Mouse (Mus musculus) CH12.LX (cell line): ENCODE measurements around the gene Kndc1. TPM values are rescaled to one million over a fixed set of nuclear protein-coding genes. Genes with fewer than 3 reads are reported as not detected.

ENCODE experiments used
- DNase-seq: peaks from one replicate; pipeline ENCODE4 v3.0.0-alpha.2; 2013; ENCODE audit errors: extremely low read depth
- H3K27ac ChIP-seq: 2 replicates; pipeline ENCODE4 v1.5.1; 2012; ENCODE audit warnings: low read depth, mild to moderate bottlenecking, control low read depth, moderate library complexity; ENCODE audit not compliant: insufficient read depth
- H3K27me3 ChIP-seq: replicated peaks from 2 replicates; pipeline ENCODE3; 2012; ENCODE audit warnings: inconsistent platforms
- H3K36me3 ChIP-seq, 2 experiments: replicated peaks in 1 of 2; 2 replicates each; pipeline versions ENCODE3 to v1.6.1; 2012; ENCODE audit warnings: inconsistent platforms in 1 of 2, low read length in 1 of 2, mild to moderate bottlenecking in 1 of 2, mixed read lengths in 1 of 2, moderate library complexity in 1 of 2; ENCODE audit not compliant: control insufficient read depth in 1 of 2, insufficient read depth in 1 of 2
- H3K4me1 ChIP-seq, 2 experiments: 2 replicates each; pipeline ENCODE4 v1.6.1; 2012; ENCODE audit warnings: inconsistent platforms in 1 of 2, moderate library complexity in 1 of 2; ENCODE audit not compliant: insufficient read depth in 2 of 2, control insufficient read depth in 1 of 2
- H3K4me2 ChIP-seq: 2 replicates; pipeline ENCODE4 v1.6.1; 2012; ENCODE audit warnings: low read depth, mild to moderate bottlenecking, control low read depth; ENCODE audit not compliant: poor library complexity, insufficient read depth, severe bottlenecking
- H3K4me3 ChIP-seq, 3 experiments: fragments of 150-350 bp in 1 of 3; sonication (generic) in 1 of 3; replicated peaks in 1 of 3; 2 replicates each; pipeline versions ENCODE3 to v1.5.1; 2011 to 2012; ENCODE audit warnings: low read depth in 2 of 3, low read length in 2 of 3, mild to moderate bottlenecking in 2 of 3, moderate library complexity in 2 of 3, control low read depth in 1 of 3, improper control_type of control experiment in 1 of 3, inconsistent platforms in 1 of 3, mixed read lengths in 1 of 3; ENCODE audit not compliant: poor library complexity in 1 of 3
- H3K79me2 ChIP-seq: replicated peaks from 2 replicates; pipeline ENCODE4 v1.6.1; 2012; ENCODE audit warnings: mild to moderate bottlenecking, moderate library complexity; ENCODE audit not compliant: control insufficient read depth, poor library complexity, insufficient read depth, severe bottlenecking; ENCODE audit errors: extremely low read depth
- H3K9ac ChIP-seq: 2 replicates; pipeline ENCODE4 v1.6.1; 2012; ENCODE audit warnings: low read depth, mild to moderate bottlenecking, control low read depth, moderate library complexity; ENCODE audit not compliant: insufficient read depth
- H3K9me3 ChIP-seq: replicated peaks from 2 replicates; pipeline ENCODE3; 2012; ENCODE audit warnings: low read length, inconsistent platforms, mixed read lengths
- BHLHE40 ChIP-seq: IDR thresholded peaks from 2 replicates; pipeline ENCODE4 v1.6.1; 2011; ENCODE audit warnings: mild to moderate bottlenecking, low read depth, low read length, improper control_type of control experiment
- CHD1 ChIP-seq: IDR thresholded peaks from 2 replicates; pipeline ENCODE4 v1.6.1; 2012; ENCODE audit warnings: low read depth, low read length, improper control_type of control experiment, inconsistent platforms
- CHD2 ChIP-seq: IDR thresholded peaks from 2 replicates; pipeline ENCODE4 v1.6.1; 2011; ENCODE audit warnings: low read length, improper control_type of control experiment
- CTCF ChIP-seq, 2 experiments: IDR thresholded peaks in 1 of 2; conservative IDR thresholded peaks in 1 of 2; 2 replicates each; pipeline ENCODE4 v1.5.1; 2011 to 2012; ENCODE audit warnings: low read depth in 2 of 2, low read length in 2 of 2, improper control_type of control experiment in 1 of 2, inconsistent platforms in 1 of 2, mild to moderate bottlenecking in 1 of 2, moderate library complexity in 1 of 2
- E2F4 ChIP-seq: IDR thresholded peaks from 2 replicates; pipeline ENCODE4 v1.6.1; 2011; ENCODE audit warnings: low read depth, low read length, improper control_type of control experiment; ENCODE audit not compliant: insufficient replicate concordance
- ELF1 ChIP-seq: IDR thresholded peaks from 2 replicates; pipeline ENCODE4 v1.6.1; 2014; ENCODE audit warnings: low read depth, mild to moderate bottlenecking, inconsistent platforms, low read length, improper control_type of control experiment
- EP300 ChIP-seq: IDR thresholded peaks from 2 replicates; pipeline ENCODE4 v1.6.1; 2011; ENCODE audit warnings: low read length, improper control_type of control experiment
- ETS1 ChIP-seq: conservative IDR thresholded peaks from 2 replicates; pipeline ENCODE4 v1.6.1; 2012; ENCODE audit warnings: low read depth, mild to moderate bottlenecking, inconsistent platforms, low read length, improper control_type of control experiment, moderate library complexity
- HCFC1 ChIP-seq: IDR thresholded peaks from 2 replicates; pipeline ENCODE4 v1.6.1; 2012; ENCODE audit warnings: low read depth, mild to moderate bottlenecking, inconsistent platforms, low read length, improper control_type of control experiment
- IRF4 ChIP-seq: IDR thresholded peaks from 2 replicates; pipeline ENCODE4 v1.6.1; 2014; ENCODE audit warnings: low read depth, mild to moderate bottlenecking, inconsistent platforms, low read length, improper control_type of control experiment
- JUN ChIP-seq: IDR thresholded peaks from 2 replicates; pipeline ENCODE4 v1.6.1; 2011; ENCODE audit warnings: low read depth, mild to moderate bottlenecking, low read length, improper control_type of control experiment, moderate library complexity; ENCODE audit not compliant: insufficient read depth
- KAT2A ChIP-seq: IDR thresholded peaks from 2 replicates; pipeline ENCODE4 v1.6.1; 2012; ENCODE audit warnings: low read length, improper control_type of control experiment, inconsistent platforms; ENCODE audit not compliant: insufficient replicate concordance
- MAFK ChIP-seq: IDR thresholded peaks from 2 replicates; pipeline ENCODE4 v1.6.1; 2011; ENCODE audit warnings: low read length, improper control_type of control experiment; ENCODE audit not compliant: insufficient replicate concordance
- MAX ChIP-seq: IDR thresholded peaks from 2 replicates; pipeline ENCODE4 v1.6.1; 2011; ENCODE audit warnings: low read length, improper control_type of control experiment
- MAZ ChIP-seq: IDR thresholded peaks from 2 replicates; pipeline ENCODE4 v1.6.1; 2012; ENCODE audit warnings: low read depth, mild to moderate bottlenecking, inconsistent platforms, low read length, improper control_type of control experiment, moderate library complexity
- MEF2A ChIP-seq: IDR thresholded peaks from 2 replicates; pipeline ENCODE4 v1.6.1; 2014; ENCODE audit warnings: low read depth, mild to moderate bottlenecking, inconsistent platforms, low read length, improper control_type of control experiment, borderline replicate concordance
- MXI1 ChIP-seq: IDR thresholded peaks from 2 replicates; pipeline ENCODE4 v1.6.1; 2011; ENCODE audit warnings: mild to moderate bottlenecking, low read depth, low read length, improper control_type of control experiment
- MYC ChIP-seq: IDR thresholded peaks from 2 replicates; pipeline ENCODE4 v1.6.1; 2011; ENCODE audit warnings: low read depth, mild to moderate bottlenecking, improper control_type of control experiment, low read length
- NELFE ChIP-seq: IDR thresholded peaks from 2 replicates; pipeline ENCODE4 v1.6.1; 2011; ENCODE audit warnings: low read depth, low read length, improper control_type of control experiment
- NRF1 ChIP-seq: IDR thresholded peaks from 2 replicates; pipeline ENCODE4 v1.6.1; 2014; ENCODE audit warnings: low read depth, mild to moderate bottlenecking, inconsistent platforms, low read length, improper control_type of control experiment, moderate library complexity
- PAX5 ChIP-seq: IDR thresholded peaks from 2 replicates; pipeline ENCODE4 v1.6.1; 2012; ENCODE audit warnings: low read length, inconsistent platforms, mixed read lengths
- POLR2AphosphoS2 ChIP-seq: IDR thresholded peaks from 2 replicates; pipeline ENCODE4 v1.6.1; 2011; ENCODE audit warnings: low read depth, low read length, improper control_type of control experiment
- RAD21 ChIP-seq: IDR thresholded peaks from 2 replicates; pipeline ENCODE4 v1.6.1; 2011; ENCODE audit warnings: low read depth, mild to moderate bottlenecking, low read length, improper control_type of control experiment, moderate library complexity
- RCOR1 ChIP-seq: conservative IDR thresholded peaks from 2 replicates; pipeline ENCODE4 v1.6.1; 2012; ENCODE audit warnings: low read depth, mild to moderate bottlenecking, inconsistent platforms, low read length, improper control_type of control experiment
- SIN3A ChIP-seq: IDR thresholded peaks from 2 replicates; pipeline ENCODE4 v1.6.1; 2012; ENCODE audit warnings: low read length, improper control_type of control experiment, inconsistent platforms
- TCF12 ChIP-seq: IDR thresholded peaks from 2 replicates; pipeline ENCODE4 v1.6.1; 2014; ENCODE audit warnings: low read depth, mild to moderate bottlenecking, inconsistent platforms, low read length, improper control_type of control experiment
- USF1 ChIP-seq: IDR thresholded peaks from 2 replicates; pipeline ENCODE4 v1.6.1; 2014; ENCODE audit warnings: low read depth, mild to moderate bottlenecking, inconsistent platforms, low read length, improper control_type of control experiment
- USF2 ChIP-seq: conservative IDR thresholded peaks from 2 replicates; pipeline ENCODE4 v1.6.1; 2011; ENCODE audit warnings: low read depth, low read length, improper control_type of control experiment
- ZC3H11A ChIP-seq: IDR thresholded peaks from 2 replicates; pipeline ENCODE4 v1.6.1; 2012; ENCODE audit warnings: low read depth, mild to moderate bottlenecking, inconsistent platforms, low read length, improper control_type of control experiment
- ZKSCAN1 ChIP-seq: IDR thresholded peaks from 2 replicates; pipeline ENCODE4 v1.6.1; 2012; ENCODE audit warnings: low read depth, inconsistent platforms, low read length, improper control_type of control experiment, borderline replicate concordance
- ZMIZ1 ChIP-seq: IDR thresholded peaks from 2 replicates; pipeline ENCODE4 v1.6.1; 2012; ENCODE audit warnings: low read depth, mild to moderate bottlenecking, inconsistent platforms, low read length, improper control_type of control experiment
- ZNF384 ChIP-seq: IDR thresholded peaks from 2 replicates; pipeline ENCODE4 v1.6.1; 2012; ENCODE audit warnings: low read depth, low read length, improper control_type of control experiment, inconsistent platforms
- dilution Hi-C: fragments of 300-500 bp; cut with MboI; formaldehyde crosslinking; loops from 2 replicates; pipeline ENCODE4 v1.14.3; 2020; ENCODE audit warnings: low sequenced_read_pairs; ENCODE audit not compliant: extremely low pct_unique_long_range_greater_than_20kb, extremely low pct_ligation_motif_present
- in situ Hi-C: fragments of 300-500 bp; cut with MboI; formaldehyde crosslinking; loops from 3 replicates; pipeline ENCODE4 v1.14.3; 2019; ENCODE audit warnings: low sequenced_read_pairs, low pct_ligation_motif_present, low pct_unique_long_range_greater_than_20kb, mixed read lengths
- polyA plus RNA-seq: library from polyadenylated mRNA; unstranded; fragments of >175 nt; gene quantifications from 2 replicates; pipeline ENCODE4 v1.2.1, GENCODE M21; 2012; ENCODE audit warnings: low read depth; ENCODE audit not compliant: insufficient read length
- total RNA-seq, 2 experiments: library from RNA; depleted of rRNA; stranded (reverse); fragments of 300-350 nt in 1 of 2; fragments of >200 nt in 1 of 2; gene quantifications; 2 replicates each; pipeline ENCODE4 v1.2.3; 2012 to 2014

Gene Kndc1
- total and polyA plus RNA-seq, 3 experiments, result 2.3 to 5.0 (median 4.0) TPM

DNA sequence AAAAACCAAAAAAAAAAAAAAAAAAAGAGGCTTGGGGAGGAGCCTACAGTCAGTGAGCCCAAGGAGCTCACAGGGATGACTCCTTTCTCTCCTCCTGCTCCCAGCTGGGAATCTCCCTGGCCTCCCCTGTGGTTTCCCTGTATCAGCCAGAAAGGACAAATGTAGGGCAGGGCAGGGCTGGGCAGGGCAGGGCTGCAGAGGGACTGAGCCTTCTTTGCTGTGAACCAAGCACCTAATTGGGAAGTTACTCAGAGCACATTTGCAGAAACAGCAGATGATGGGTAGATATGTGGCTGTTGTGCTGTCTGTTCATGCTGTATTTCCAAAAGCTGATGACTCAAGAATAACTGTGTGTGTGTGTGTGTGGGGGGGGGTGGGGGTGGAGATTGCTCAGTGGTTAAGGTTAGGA is 78.4 kb downstream of the Kndc1 start:
- Histone ChIP-seq H3K9ac (no peak overlapping the region), H3K36me3 (peaks cover 0 to 3% of the 10 kb centered on the region in 2 experiments), H3K27ac (peak overlapping the region; percentile 72), H3K9me3 (no peaks in the 10 kb centered on the region), H3K4me1 (peaks cover 45 to 85% of the 10 kb centered on the region in 2 experiments), H3K4me3 (no peak overlapping the region), H3K79me2 (no peaks in the 10 kb centered on the region), H3K27me3 (no peaks in the 10 kb centered on the region), H3K4me2 (no peak overlapping the region)
- dilution Hi-C loops, result no loop called here
- peak; percentile 29 for DNase-seq
- TF ChIP-seq SIN3A (no peak; the same call in 1 of the 2 replicates), IRF4 (0 out of 2 replicates have a peak, but pooled peaks have one; percentile 9), ZNF384 (peak; percentile 66; the same call in 1 of the 2 replicates), ELF1 (no peak), TCF12 (no peak), E2F4 (no peak)
- in situ Hi-C loops, result no loop called here

DNA sequence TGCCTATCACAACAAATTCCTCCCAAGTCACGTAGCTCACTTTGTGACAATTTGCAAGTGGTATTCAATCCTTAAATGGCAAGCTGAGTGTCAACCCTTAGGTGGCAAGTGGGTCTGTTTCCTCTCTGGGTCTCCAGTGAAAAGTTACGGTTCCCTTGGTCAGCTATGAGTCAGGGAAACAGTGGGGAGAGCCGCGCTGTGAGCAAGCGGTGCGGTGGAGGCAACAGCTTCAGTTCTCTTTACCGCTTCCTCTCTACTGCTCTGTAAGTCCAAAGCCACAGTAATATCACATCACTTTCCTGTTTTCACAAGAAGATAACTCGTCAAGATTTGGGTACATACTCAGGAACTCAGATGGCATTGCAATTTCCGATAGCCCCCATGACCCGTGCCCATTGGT is 79.8 kb downstream of the Kndc1 start:
- in situ Hi-C loops (no loop called here), dilution Hi-C loops (no loop called here)
- peak overlapping the region; percentile 27; the same call in 1 of the 2 replicates for H3K9ac ChIP-seq
- H3K9me3 ChIP-seq, result no peaks in the 10 kb centered on the region
- peak overlapping the region; percentile 91 for H3K27ac ChIP-seq
- peaks cover 45 to 83% of the 10 kb centered on the region in 2 experiments for H3K4me1 ChIP-seq
- peaks cover 10 to 16% of the 10 kb centered on the region in 2 experiments for H3K36me3 ChIP-seq
- peak; percentile 78 for DNase-seq
- H3K4me2 ChIP-seq, result no peak overlapping the region; the same call in 1 of the 2 replicates
- H3K4me3 ChIP-seq, result peak overlapping the region in 1 of 3 experiments; percentile 29
- no peaks in the 10 kb centered on the region for H3K27me3 ChIP-seq
- H3K79me2 ChIP-seq, result no peaks in the 10 kb centered on the region
- TF ChIP-seq SIN3A (no peak), RAD21 (no peak), USF2 (no peak), ZKSCAN1 (no peak), IRF4 (peak; percentile 76), MAZ (no peak), POLR2AphosphoS2 (no peak), MEF2A (peak; percentile 37; the same call in 1 of the 2 replicates), HCFC1 (no peak), MYC (no peak), NELFE (no peak), CHD1 (no peak), ZMIZ1 (no peak), NRF1 (no peak), EP300 (peak; percentile 89), USF1 (no peak), RCOR1 (no peak), CHD2 (peak; percentile 54; the same call in 1 of the 2 replicates), PAX5 (no peak), BHLHE40 (peak; percentile 34; the same call in 1 of the 2 replicates), MAFK (no peak), MXI1 (no peak), ZC3H11A (no peak), JUN (no peak), KAT2A (no peak), E2F4 (no peak), ETS1 (no peak; the same call in 1 of the 2 replicates), CTCF (conservative IDR thresholded peaks at IDR 0.05 in 1 of 2, IDR thresholded peaks at IDR 0.05 in 1 of 2; ENCODE audit: low read depth in 2 of 2, low read length in 2 of 2) (0 out of 4 replicates have a peak, but pooled peaks of 1 of the 2 experiments have one; percentile 4), ZNF384 (no peak; the same call in 1 of the 2 replicates), MAX (no peak)
